Mouse (Mus musculus): ENCODE results near the gene Kpna3. TPM values are rescaled to one million over a fixed set of nuclear protein-coding genes. Genes with fewer than 3 reads are reported as not detected.
A peak's percentile ranks its signal among the peaks of the same experiment; 100 is the strongest.

Gene Kpna3
- polyA plus RNA-seq, 1 experiment: 1.4 TPM

GRCm38 (mm10) chr14:61360981-61361511 is 78.6 kb downstream of the Kpna3 start:
- peak overlapping the region; percentile 2; the same call in 1 of the 2 replicates for H3K4me3 ChIP-seq (ENCODE audit: low read depth, low read length)

GRCm38 (mm10) chr14:61360131-61360980 is 79.3 kb downstream of the Kpna3 start, which contains the start of gene Ebpl:
TSS of gene Ebpl (minus strand) at chr14:61360439.
- H3K4me1 ChIP-seq (ENCODE audit: control insufficient read depth, insufficient read depth, insufficient read length, low read length): peaks cover 11% of the 10 kb centered on the region; the same call in 1 of the 2 replicates
- no peaks in the 10 kb centered on the region for H3K27me3 ChIP-seq (ENCODE audit: control insufficient read depth, insufficient read depth, low read length)
- H3K4me3 ChIP-seq (ENCODE audit: low read depth, low read length): peak within 1 kb of the TSS; percentile 95
- TF ChIP-seq POLR2A (IDR thresholded peaks at IDR 0.05; ENCODE audit: low read depth, low read length): peak; percentile 67; the same call in 1 of the 2 replicates
- no peak for TF ChIP-seq CTCF (IDR thresholded peaks at IDR 0.05; ENCODE audit: extremely low read depth, insufficient read length, insufficient replicate concordance, low read depth, low read length)
- WGBS: under 1% methylated on average over 40 of the region's 40 CpGs
- H3K27ac ChIP-seq (ENCODE audit: insufficient read depth, low read depth, low read length): peak within 1 kb of the TSS; percentile 86
- no peaks in the 10 kb centered on the region for H3K36me3 ChIP-seq (ENCODE audit: control insufficient read depth, insufficient read depth, low read length)

More at GRCm38 (mm10) chr14:61360981-61361511, 78.6 kb downstream of the Kpna3 start:
- H3K36me3 ChIP-seq (ENCODE audit: control insufficient read depth, insufficient read depth, low read length): no peaks in the 10 kb centered on the region
- H3K4me1 ChIP-seq (ENCODE audit: control insufficient read depth, insufficient read depth, insufficient read length, low read length): peaks cover 11% of the 10 kb centered on the region; the same call in 1 of the 2 replicates
- H3K27ac ChIP-seq (ENCODE audit: insufficient read depth, low read depth, low read length): peak overlapping the region; percentile 84
- H3K27me3 ChIP-seq (ENCODE audit: control insufficient read depth, insufficient read depth, low read length): no peaks in the 10 kb centered on the region
- TF ChIP-seq CTCF (IDR thresholded peaks at IDR 0.05; ENCODE audit: extremely low read depth, insufficient read length, insufficient replicate concordance, low read depth, low read length) (no peak), POLR2A (IDR thresholded peaks at IDR 0.05; ENCODE audit: low read depth, low read length) (no peak)
- WGBS: 14% methylated on average over 3 of the region's 3 CpGs

- H3K4me1 ChIP-seq (ENCODE audit: control insufficient read depth, insufficient read depth, insufficient read length, low read length): no peaks in the 10 kb centered on the region
- H3K4me3 ChIP-seq (ENCODE audit: low read depth, low read length): no peak overlapping the region
- H3K27ac ChIP-seq (ENCODE audit: insufficient read depth, low read depth, low read length): no peak overlapping the region
- no peak for TF ChIP-seq POLR2A (IDR thresholded peaks at IDR 0.05; ENCODE audit: low read depth, low read length)
- H3K36me3 ChIP-seq (ENCODE audit: control insufficient read depth, insufficient read depth, low read length): no peaks in the 10 kb centered on the region
- 76% methylated on average over 10 of the region's 10 CpGs for WGBS
- no peaks in the 10 kb centered on the region for H3K27me3 ChIP-seq (ENCODE audit: control insufficient read depth, insufficient read depth, low read length)
Measured at GRCm38 (mm10) chr14:61354251-61355235, 85.1 kb downstream of the Kpna3 start.

GRCm38 (mm10) chr14:61350808-61351207 is 88.9 kb downstream of the Kpna3 start:
- no peak for TF ChIP-seq POLR2A (IDR thresholded peaks at IDR 0.05; ENCODE audit: low read depth, low read length)
- no peak for TF ChIP-seq CTCF (IDR thresholded peaks at IDR 0.05; ENCODE audit: extremely low read depth, insufficient read length, insufficient replicate concordance, low read depth, low read length)
- Histone ChIP-seq H3K27me3 (ENCODE audit: control insufficient read depth, insufficient read depth, low read length) (no peaks in the 10 kb centered on the region), H3K27ac (ENCODE audit: insufficient read depth, low read depth, low read length) (no peak overlapping the region), H3K4me1 (ENCODE audit: control insufficient read depth, insufficient read depth, insufficient read length, low read length) (no peaks in the 10 kb centered on the region), H3K36me3 (ENCODE audit: control insufficient read depth, insufficient read depth, low read length) (no peaks in the 10 kb centered on the region), H3K4me3 (ENCODE audit: low read depth, low read length) (no peak overlapping the region)
- WGBS: 80% methylated on average over 6 of the region's 6 CpGs

- TF ChIP-seq CTCF (IDR thresholded peaks at IDR 0.05; ENCODE audit: extremely low read depth, insufficient read length, insufficient replicate concordance, low read depth, low read length) (no peak), POLR2A (IDR thresholded peaks at IDR 0.05; ENCODE audit: low read depth, low read length) (no peak)
- no peak overlapping the region for H3K4me3 ChIP-seq (ENCODE audit: low read depth, low read length)
- H3K36me3 ChIP-seq (ENCODE audit: control insufficient read depth, insufficient read depth, low read length): no peaks in the 10 kb centered on the region
- H3K4me1 ChIP-seq (ENCODE audit: control insufficient read depth, insufficient read depth, insufficient read length, low read length): no peaks in the 10 kb centered on the region
- H3K27me3 ChIP-seq (ENCODE audit: control insufficient read depth, insufficient read depth, low read length): no peaks in the 10 kb centered on the region
- WGBS: 88% methylated on average over 4 of the region's 4 CpGs
- no peak overlapping the region for H3K27ac ChIP-seq (ENCODE audit: insufficient read depth, low read depth, low read length)
Measured at GRCm38 (mm10) chr14:61349876-61350275, 89.8 kb downstream of the Kpna3 start.

- H3K4me1 ChIP-seq (ENCODE audit: control insufficient read depth, insufficient read depth, insufficient read length, low read length): no peaks in the 10 kb centered on the region
- no peak overlapping the region for H3K4me3 ChIP-seq (ENCODE audit: low read depth, low read length)
- no peak overlapping the region for H3K27ac ChIP-seq (ENCODE audit: insufficient read depth, low read depth, low read length)
- no peaks in the 10 kb centered on the region for H3K36me3 ChIP-seq (ENCODE audit: control insufficient read depth, insufficient read depth, low read length)
- TF ChIP-seq POLR2A (IDR thresholded peaks at IDR 0.05; ENCODE audit: low read depth, low read length) (no peak), CTCF (IDR thresholded peaks at IDR 0.05; ENCODE audit: extremely low read depth, insufficient read length, insufficient replicate concordance, low read depth, low read length) (0 out of 2 replicates have a peak, but pooled peaks have one; percentile 10)
- no peaks in the 10 kb centered on the region for H3K27me3 ChIP-seq (ENCODE audit: control insufficient read depth, insufficient read depth, low read length)
- 86% methylated on average over 10 of the region's 10 CpGs for WGBS
Measured at GRCm38 (mm10) chr14:61346827-61347698, 92.6 kb downstream of the Kpna3 start.
